Mouse (Mus musculus) CH12.LX (cell line): ENCODE data around the gene Fermt3. TPM values are rescaled to one million over a fixed set of nuclear protein-coding genes. Genes with fewer than 3 reads are reported as not detected.

Source experiments
- DNase-seq: peaks from one replicate; pipeline ENCODE4 v3.0.0-alpha.2; 2013; ENCODE audit errors: extremely low read depth
- H3K27ac ChIP-seq: 2 replicates; pipeline ENCODE4 v1.5.1; 2012; ENCODE audit warnings: low read depth, mild to moderate bottlenecking, control low read depth, moderate library complexity; ENCODE audit not compliant: insufficient read depth
- H3K27me3 ChIP-seq: replicated peaks from 2 replicates; pipeline ENCODE3; 2012; ENCODE audit warnings: inconsistent platforms
- H3K36me3 ChIP-seq, 2 experiments: replicated peaks in 1 of 2; 2 replicates each; pipeline versions ENCODE3 to v1.6.1; 2012; ENCODE audit warnings: inconsistent platforms in 1 of 2, low read length in 1 of 2, mild to moderate bottlenecking in 1 of 2, mixed read lengths in 1 of 2, moderate library complexity in 1 of 2; ENCODE audit not compliant: control insufficient read depth in 1 of 2, insufficient read depth in 1 of 2
- H3K4me1 ChIP-seq, 2 experiments: 2 replicates each; pipeline ENCODE4 v1.6.1; 2012; ENCODE audit warnings: inconsistent platforms in 1 of 2, moderate library complexity in 1 of 2; ENCODE audit not compliant: insufficient read depth in 2 of 2, control insufficient read depth in 1 of 2
- H3K4me2 ChIP-seq: 2 replicates; pipeline ENCODE4 v1.6.1; 2012; ENCODE audit warnings: low read depth, mild to moderate bottlenecking, control low read depth; ENCODE audit not compliant: poor library complexity, insufficient read depth, severe bottlenecking
- H3K4me3 ChIP-seq, 3 experiments: fragments of 150-350 bp in 1 of 3; sonication (generic) in 1 of 3; replicated peaks in 1 of 3; 2 replicates each; pipeline versions ENCODE3 to v1.5.1; 2011 to 2012; ENCODE audit warnings: low read depth in 2 of 3, low read length in 2 of 3, mild to moderate bottlenecking in 2 of 3, moderate library complexity in 2 of 3, control low read depth in 1 of 3, improper control_type of control experiment in 1 of 3, inconsistent platforms in 1 of 3, mixed read lengths in 1 of 3; ENCODE audit not compliant: poor library complexity in 1 of 3
- H3K79me2 ChIP-seq: replicated peaks from 2 replicates; pipeline ENCODE4 v1.6.1; 2012; ENCODE audit warnings: mild to moderate bottlenecking, moderate library complexity; ENCODE audit not compliant: control insufficient read depth, poor library complexity, insufficient read depth, severe bottlenecking; ENCODE audit errors: extremely low read depth
- H3K9ac ChIP-seq: 2 replicates; pipeline ENCODE4 v1.6.1; 2012; ENCODE audit warnings: low read depth, mild to moderate bottlenecking, control low read depth, moderate library complexity; ENCODE audit not compliant: insufficient read depth
- H3K9me3 ChIP-seq: replicated peaks from 2 replicates; pipeline ENCODE3; 2012; ENCODE audit warnings: low read length, inconsistent platforms, mixed read lengths
- CHD1 ChIP-seq: IDR thresholded peaks from 2 replicates; pipeline ENCODE4 v1.6.1; 2012; ENCODE audit warnings: low read depth, low read length, improper control_type of control experiment, inconsistent platforms
- CHD2 ChIP-seq: IDR thresholded peaks from 2 replicates; pipeline ENCODE4 v1.6.1; 2011; ENCODE audit warnings: low read length, improper control_type of control experiment
- CTCF ChIP-seq, 2 experiments: IDR thresholded peaks in 1 of 2; conservative IDR thresholded peaks in 1 of 2; 2 replicates each; pipeline ENCODE4 v1.5.1; 2011 to 2012; ENCODE audit warnings: low read depth in 2 of 2, low read length in 2 of 2, improper control_type of control experiment in 1 of 2, inconsistent platforms in 1 of 2, mild to moderate bottlenecking in 1 of 2, moderate library complexity in 1 of 2
- ELF1 ChIP-seq: IDR thresholded peaks from 2 replicates; pipeline ENCODE4 v1.6.1; 2014; ENCODE audit warnings: low read depth, mild to moderate bottlenecking, inconsistent platforms, low read length, improper control_type of control experiment
- JUND ChIP-seq: conservative IDR thresholded peaks from 2 replicates; pipeline ENCODE4 v1.6.1; 2011; ENCODE audit warnings: low read depth, low read length, improper control_type of control experiment
- KAT2A ChIP-seq: IDR thresholded peaks from 2 replicates; pipeline ENCODE4 v1.6.1; 2012; ENCODE audit warnings: low read length, improper control_type of control experiment, inconsistent platforms; ENCODE audit not compliant: insufficient replicate concordance
- MAFK ChIP-seq: IDR thresholded peaks from 2 replicates; pipeline ENCODE4 v1.6.1; 2011; ENCODE audit warnings: low read length, improper control_type of control experiment; ENCODE audit not compliant: insufficient replicate concordance
- MAZ ChIP-seq: IDR thresholded peaks from 2 replicates; pipeline ENCODE4 v1.6.1; 2012; ENCODE audit warnings: low read depth, mild to moderate bottlenecking, inconsistent platforms, low read length, improper control_type of control experiment, moderate library complexity
- MYC ChIP-seq: IDR thresholded peaks from 2 replicates; pipeline ENCODE4 v1.6.1; 2011; ENCODE audit warnings: low read depth, mild to moderate bottlenecking, improper control_type of control experiment, low read length
- NRF1 ChIP-seq: IDR thresholded peaks from 2 replicates; pipeline ENCODE4 v1.6.1; 2014; ENCODE audit warnings: low read depth, mild to moderate bottlenecking, inconsistent platforms, low read length, improper control_type of control experiment, moderate library complexity
- PAX5 ChIP-seq: IDR thresholded peaks from 2 replicates; pipeline ENCODE4 v1.6.1; 2012; ENCODE audit warnings: low read length, inconsistent platforms, mixed read lengths
- RAD21 ChIP-seq: IDR thresholded peaks from 2 replicates; pipeline ENCODE4 v1.6.1; 2011; ENCODE audit warnings: low read depth, mild to moderate bottlenecking, low read length, improper control_type of control experiment, moderate library complexity
- SIN3A ChIP-seq: IDR thresholded peaks from 2 replicates; pipeline ENCODE4 v1.6.1; 2012; ENCODE audit warnings: low read length, improper control_type of control experiment, inconsistent platforms
- SMC3 ChIP-seq: IDR thresholded peaks from 2 replicates; pipeline ENCODE4 v1.6.1; 2011; ENCODE audit warnings: low read depth, low read length, improper control_type of control experiment
- TCF12 ChIP-seq: IDR thresholded peaks from 2 replicates; pipeline ENCODE4 v1.6.1; 2014; ENCODE audit warnings: low read depth, mild to moderate bottlenecking, inconsistent platforms, low read length, improper control_type of control experiment
- USF1 ChIP-seq: IDR thresholded peaks from 2 replicates; pipeline ENCODE4 v1.6.1; 2014; ENCODE audit warnings: low read depth, mild to moderate bottlenecking, inconsistent platforms, low read length, improper control_type of control experiment
- dilution Hi-C: fragments of 300-500 bp; cut with MboI; formaldehyde crosslinking; loops from 2 replicates; pipeline ENCODE4 v1.14.3; 2020; ENCODE audit warnings: low sequenced_read_pairs; ENCODE audit not compliant: extremely low pct_unique_long_range_greater_than_20kb, extremely low pct_ligation_motif_present
- in situ Hi-C: fragments of 300-500 bp; cut with MboI; formaldehyde crosslinking; loops from 3 replicates; pipeline ENCODE4 v1.14.3; 2019; ENCODE audit warnings: low sequenced_read_pairs, low pct_ligation_motif_present, low pct_unique_long_range_greater_than_20kb, mixed read lengths
- polyA plus RNA-seq: library from polyadenylated mRNA; unstranded; fragments of >175 nt; gene quantifications from 2 replicates; pipeline ENCODE4 v1.2.1, GENCODE M21; 2012; ENCODE audit warnings: low read depth; ENCODE audit not compliant: insufficient read length
- total RNA-seq, 2 experiments: library from RNA; depleted of rRNA; stranded (reverse); fragments of 300-350 nt in 1 of 2; fragments of >200 nt in 1 of 2; gene quantifications; 2 replicates each; pipeline ENCODE4 v1.2.3; 2012 to 2014

Gene Fermt3
- total and polyA plus RNA-seq, 3 experiments = 47.0 to 65.1 (median 57.4) TPM

- Histone ChIP-seq H3K27me3 (peaks cover 60% of the 10 kb centered on the region), H3K27ac (no peak overlapping the region), H3K4me3 (no peak overlapping the region), H3K4me2 (no peak overlapping the region), H3K9me3 (no peaks in the 10 kb centered on the region), H3K79me2 (no peaks in the 10 kb centered on the region), H3K36me3 (no peaks in the 10 kb centered on the region), H3K9ac (no peak overlapping the region), H3K4me1 (peaks cover 12 to 14% of the 10 kb centered on the region in 2 experiments)
- in situ Hi-C loops = loop anchor here (25.0 kb wide), 1 partner anchor 348 kb away; the partner anchor contains the start of gene 2700081O15Rik
- TF ChIP-seq RAD21 (peak; percentile 88), PAX5 (no peak), MYC (0 out of 2 replicates have a peak, but pooled peaks have one; percentile 33), CTCF (conservative IDR thresholded peaks at IDR 0.05 in 1 of 2, IDR thresholded peaks at IDR 0.05 in 1 of 2; ENCODE audit: low read depth in 2 of 2, low read length in 2 of 2) (peak; percentile 94 to 97), SMC3 (peak; percentile 87), ELF1 (no peak), CHD2 (no peak)
- dilution Hi-C loops = no loop called here
- DNase-seq = peak; percentile 84
These were observed 45.3 kb upstream of the Fermt3 start for GRCm38 (mm10) chr19:7064571-7064970.

DNA sequence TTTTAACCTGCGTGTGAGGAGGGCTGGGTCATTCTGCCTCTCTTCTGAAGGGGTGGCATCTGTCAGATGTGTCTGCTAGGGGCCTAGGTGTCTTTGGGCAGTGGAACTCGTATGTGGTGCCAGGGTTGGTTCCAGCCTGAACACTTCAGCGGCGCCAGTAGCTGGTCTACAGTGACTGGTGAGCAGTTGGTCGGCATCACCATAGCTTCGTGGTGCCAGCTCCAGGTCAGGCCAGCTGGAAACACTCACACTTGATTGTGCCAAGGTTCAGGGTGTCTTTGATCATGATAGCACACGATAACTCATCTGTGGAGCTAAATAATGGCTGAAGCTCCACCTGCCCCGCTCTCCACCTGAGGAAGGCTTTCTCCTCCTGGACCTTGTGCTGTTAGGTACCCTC lies 43.6 kb upstream of the Fermt3 start:
- Histone ChIP-seq H3K9me3 (no peaks in the 10 kb centered on the region), H3K4me3 (no peak overlapping the region), H3K27ac (no peak overlapping the region), H3K36me3 (no peaks in the 10 kb centered on the region), H3K79me2 (no peaks in the 10 kb centered on the region), H3K9ac (no peak overlapping the region), H3K27me3 (peaks cover 63% of the 10 kb centered on the region)
- dilution Hi-C loops (no loop called here), in situ Hi-C loops (loop anchor here (25.0 kb wide), 1 partner anchor 349 kb away; the partner anchor contains the start of gene 2700081O15Rik)
- TF ChIP-seq NRF1 (no peak), CHD1 (no peak), USF1 (no peak), MAZ (no peak), SIN3A (no peak), MAFK (no peak), JUND (no peak), TCF12 (no peak), KAT2A (no peak)
- TF ChIP-seq, all 38 proteins: peak for 0
- no peak for DNase-seq
- Histone ChIP-seq H3K4me1 (peaks cover 11 to 16% of the 10 kb centered on the region in 2 experiments), H3K4me2 (no peak overlapping the region)
